8 mouse cellular contexts compared by ENCODE assay signal in the genomic region with DNA sequence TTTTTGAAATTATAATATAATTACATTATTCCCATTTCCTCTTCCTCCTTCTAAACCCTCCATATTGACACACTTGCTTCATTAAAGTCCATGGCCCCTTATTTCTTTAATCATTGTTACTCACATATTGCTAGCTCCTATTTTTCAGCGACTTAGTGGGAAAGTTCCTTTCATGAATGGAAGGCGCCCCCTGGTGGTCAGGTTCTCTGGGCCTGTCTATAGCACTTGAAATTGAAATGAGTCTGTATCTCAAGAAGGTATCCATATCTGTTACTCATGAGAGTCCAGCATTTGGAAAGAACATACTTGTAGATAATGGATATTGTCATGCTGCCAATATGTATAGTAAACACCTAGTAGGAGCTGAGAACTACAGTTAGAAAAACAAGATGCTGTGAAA.
A peak's percentile ranks its signal among the peaks of the same experiment; 100 is the strongest.
DNase-seq lines count a peak whose midpoint lies in the region; ATAC-seq and TF ChIP-seq lines count a peak whose summit lies in the region.

No protein-coding gene starts in this region.

- 4% methylated on average over 2 of the region's 2 CpGs for WGBS in kidney, postnatal 0 days
- WGBS in lung, embryonic 16.5 days, result 5% methylated on average over 2 of the region's 2 CpGs

- DNase-seq in B cell, adult 2 months, result peak; percentile 81 to 83
- peak; percentile 56 for DNase-seq in MEL (ENCODE audit: low read depth, low spot score)
- DNase-seq in cerebellum, postnatal 25 days, result peak; percentile 32 to 72
- peak; percentile 74 for DNase-seq in gastrocnemius, postnatal 14 days
- peak; percentile 84 for DNase-seq in kidney, postnatal 0 days (ENCODE audit: low spot score)
- peak; percentile 71 for DNase-seq in right cerebral cortex, postnatal 14 days

- H3K4me1 ChIP-seq in MEL (ENCODE audit: control insufficient read depth in 1 of 2, insufficient read depth in 2 of 2, low read length in 2 of 2), result no peaks in the 10 kb centered on the region
- H3K4me1 ChIP-seq in kidney, postnatal 0 days (replicated peaks; ENCODE audit: insufficient read depth, low read length), result no peaks in the 10 kb centered on the region
- no peaks in the 10 kb centered on the region for H3K4me1 ChIP-seq in lung, embryonic 16.5 days (replicated peaks; ENCODE audit: control insufficient read depth, insufficient read depth, low read length)

- TF ChIP-seq CTCF in MEL (IDR thresholded peaks at IDR 0.05 in 2 of 3, conservative IDR thresholded peaks at IDR 0.05 in 1 of 3; ENCODE audit: control insufficient read depth in 1 of 3, insufficient read depth in 1 of 3, low read depth in 2 of 3, low read length in 3 of 3, poor library complexity in 1 of 3, severe bottlenecking in 1 of 3), result peak; percentile 46 to 84 (median 82)
- TF ChIP-seq CTCF in kidney, postnatal 0 days (IDR thresholded peaks at IDR 0.05; ENCODE audit: low read depth), result peak; percentile 94

- no peak overlapping the region for H3K27ac ChIP-seq in MEL (ENCODE audit: control insufficient read depth, low read depth, low read length)
- no peak overlapping the region for H3K27ac ChIP-seq in kidney, postnatal 0 days
- H3K27ac ChIP-seq in lung, embryonic 16.5 days (ENCODE audit: low read length), result no peak overlapping the region

- H3K9me3 ChIP-seq in MEL (replicated peaks; ENCODE audit: insufficient read depth, low read length), result no peaks in the 10 kb centered on the region
- no peaks in the 10 kb centered on the region for H3K9me3 ChIP-seq in kidney, postnatal 0 days (replicated peaks; ENCODE audit: low read length)
- H3K9me3 ChIP-seq in lung, embryonic 16.5 days (ENCODE audit: control insufficient read depth, low read length), result no peaks in the 10 kb centered on the region

- intact Hi-C loops in gastrocnemius, postnatal 14 days (cut with DNase I; ENCODE audit: low total_unique reads), result loop anchor here (10.0 kb wide), 1 partner anchor 228 kb away; no protein-coding TSS in a partner anchor

- H3K4me3 ChIP-seq in MEL (ENCODE audit: control insufficient read depth in 1 of 2, insufficient read depth in 1 of 2, low read depth in 2 of 2, low read length in 2 of 2), result no peak overlapping the region
- H3K4me3 ChIP-seq in kidney, postnatal 0 days (replicated peaks; ENCODE audit: low read depth, low read length), result no peak overlapping the region
- H3K4me3 ChIP-seq in lung, embryonic 16.5 days (ENCODE audit: low read length), result no peak overlapping the region

- no peaks in the 10 kb centered on the region for H3K36me3 ChIP-seq in MEL (ENCODE audit: control insufficient read depth in 1 of 2, insufficient read depth in 2 of 2, low read length in 2 of 2)
- H3K36me3 ChIP-seq in kidney, postnatal 0 days (ENCODE audit: insufficient read depth, low read length), result no peaks in the 10 kb centered on the region
- no peaks in the 10 kb centered on the region for H3K36me3 ChIP-seq in lung, embryonic 16.5 days (ENCODE audit: control insufficient read depth, insufficient read depth, low read length)

- peak; percentile 72 for TF ChIP-seq RAD21 in MEL (IDR thresholded peaks at IDR 0.05; ENCODE audit: low read depth, low read length)

- no peaks in the 10 kb centered on the region for H3K27me3 ChIP-seq in MEL (ENCODE audit: control insufficient read depth in 1 of 2, insufficient read depth in 2 of 2, low read length in 2 of 2)
- H3K27me3 ChIP-seq in kidney, postnatal 0 days (ENCODE audit: insufficient read depth, low read length), result no peaks in the 10 kb centered on the region
- H3K27me3 ChIP-seq in lung, embryonic 16.5 days (ENCODE audit: control insufficient read depth, insufficient read depth, low read depth, low read length), result no peaks in the 10 kb centered on the region

- no peak overlapping the region for H3K4me2 ChIP-seq in kidney, postnatal 0 days (ENCODE audit: low read length)
- no peak overlapping the region for H3K4me2 ChIP-seq in lung, embryonic 16.5 days (ENCODE audit: low read depth, low read length)

- TF ChIP-seq EP300 in MEL (IDR thresholded peaks at IDR 0.05; ENCODE audit: low read depth in 1 of 2, low read length in 2 of 2), result no peak

- no peaks in the 10 kb centered on the region for H3K79me2 ChIP-seq in MEL (ENCODE audit: control insufficient read depth, insufficient read depth, low read length, poor library complexity)

- ATAC-seq in kidney, postnatal 0 days (replicated peaks; ENCODE audit: low FRiP score, low read depth), result peak; percentile 40; the same call in 1 of the 2 replicates
- ATAC-seq in lung, embryonic 16.5 days (ENCODE audit: low read depth), result peak; percentile 41; the same call in 1 of the 2 replicates
- no peak for ATAC-seq in inflammation-experienced regulatory T-cells, adult 6 months

- TF ChIP-seq POLR2A in MEL (IDR thresholded peaks at IDR 0.05; ENCODE audit: control insufficient read depth in 1 of 2, insufficient read depth in 1 of 2, low read depth in 1 of 2, low read length in 2 of 2, poor library complexity in 1 of 2), result no peak

- no peak overlapping the region for H3K9ac ChIP-seq in MEL (ENCODE audit: control insufficient read depth, low read depth, low read length, poor library complexity, severe bottlenecking)
- H3K9ac ChIP-seq in kidney, postnatal 0 days (ENCODE audit: low read depth, low read length), result no peak overlapping the region
- no peak overlapping the region for H3K9ac ChIP-seq in lung, embryonic 16.5 days (ENCODE audit: low read length)

TF ChIP-seq in MEL, 35 proteins besides CTCF, POLR2A, EP300 and RAD21:
- TF ChIP-seq SMC3 (IDR thresholded peaks at IDR 0.05; ENCODE audit: low read depth, low read length) (peak; percentile 90), USF2 (IDR thresholded peaks at IDR 0.05; ENCODE audit: borderline replicate concordance in 1 of 2, insufficient read depth in 1 of 2, low read depth in 1 of 2, low read length in 2 of 2) (no peak), ZC3H11A (IDR thresholded peaks at IDR 0.05; ENCODE audit: low read depth, low read length) (peak; percentile 93)
